19 mouse cellular contexts compared by ENCODE assay signal in the genomic region with DNA sequence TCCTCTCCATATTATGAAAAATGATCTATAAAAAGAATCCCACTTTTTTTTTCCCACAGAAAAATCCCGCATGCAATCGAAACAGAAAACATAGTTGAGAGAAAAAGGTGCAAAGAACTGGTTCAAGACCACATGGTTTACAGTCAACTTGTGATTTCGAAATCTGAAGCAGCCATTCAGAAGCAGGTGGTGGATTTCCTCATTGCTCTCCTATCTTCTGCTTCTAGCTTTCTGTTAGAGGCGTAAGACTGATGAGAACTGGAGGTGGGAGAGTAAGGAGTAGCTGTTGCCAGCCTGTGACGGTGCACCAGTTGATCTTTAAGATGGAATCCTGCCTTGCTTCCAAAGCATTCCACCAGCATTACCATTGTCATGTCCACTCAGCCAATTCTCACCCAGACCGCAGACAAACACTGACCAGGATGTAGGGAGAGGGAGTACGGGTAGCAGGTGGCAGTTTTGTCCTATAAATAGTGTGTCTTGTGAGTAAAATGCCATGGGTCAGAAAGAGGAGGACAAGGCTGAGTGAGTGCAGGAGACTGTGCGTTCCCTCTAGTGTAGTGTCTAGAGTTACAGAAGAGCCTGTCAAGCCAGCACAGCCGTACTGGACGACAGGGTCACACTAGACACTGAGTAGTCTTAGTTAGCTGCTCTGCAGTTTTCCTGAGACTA.
A peak's percentile ranks its signal among the peaks of the same experiment; 100 is the strongest.
DNase-seq lines count a peak whose midpoint lies in the region; ATAC-seq and TF ChIP-seq lines count a peak whose summit lies in the region.
"Had no signal": no experiment of that assay in that cellular context is flagged by ENCODE, and none has a peak within 500 bp of the region (broad histone marks: within the 10 kb centered on the region; RNA-seq: fewer than 3 reads in every experiment).

No protein-coding gene starts in this region.

- WGBS in intestine, embryonic 15.5 days: 74% methylated on average over 10 of the region's 10 CpGs
- 74% methylated on average over 10 of the region's 10 CpGs for WGBS in intestine, postnatal 0 days
- WGBS in heart, postnatal 0 days: 55% methylated on average over 10 of the region's 10 CpGs
- 85% methylated on average over 10 of the region's 10 CpGs for WGBS in midbrain, embryonic 16.5 days

- dilution Hi-C loops in CH12.LX (cut with MboI; ENCODE audit: extremely low pct_ligation_motif_present, extremely low pct_unique_long_range_greater_than_20kb, low sequenced_read_pairs): no loop called here

- TF ChIP-seq EP300 in CH12.LX (IDR thresholded peaks at IDR 0.05; ENCODE audit: low read length): no peak; the same call in 1 of the 2 replicates
- no peak for TF ChIP-seq EP300 in heart, postnatal 0 days (IDR thresholded peaks at IDR 0.05; ENCODE audit: low read depth)

- in situ Hi-C loops in CH12.LX (cut with MboI; ENCODE audit: low pct_ligation_motif_present, low pct_unique_long_range_greater_than_20kb, low sequenced_read_pairs): no loop called here

- no peak overlapping the region for H3K4me2 ChIP-seq in intestine, embryonic 15.5 days (replicated peaks)
- H3K4me2 ChIP-seq in intestine, postnatal 0 days (replicated peaks; ENCODE audit: low read depth): no peak overlapping the region
- peak overlapping the region; percentile 66 for H3K4me2 ChIP-seq in CH12.LX (ENCODE audit: insufficient read depth, low read depth, poor library complexity, severe bottlenecking)
- no peak overlapping the region for H3K4me2 ChIP-seq in heart, postnatal 0 days (ENCODE audit: low read depth, low read length)
- no peak overlapping the region for H3K4me2 ChIP-seq in midbrain, embryonic 16.5 days (ENCODE audit: low read length)
- H3K4me2 ChIP-seq: embryonic facial prominence, embryonic 15.5 days; neural tube, embryonic 12.5 days had no signal

- peak; percentile 88 for DNase-seq in heart, adult 11 months
- no peak for DNase-seq in heart, postnatal 36 days
- no peak for DNase-seq in CH12.LX (ENCODE audit: extremely low read depth)
- peak; percentile 30 for DNase-seq in heart, postnatal 0 days (ENCODE audit: low spot score)
- no peak for DNase-seq in Muller cell, postnatal 12 days (ENCODE audit: inconsistent ontology term)
- DNase-seq: cerebellum, adult 18-20 months; cerebellum, postnatal 25 days; kidney, adult 2 months; lung, adult 18-20 months; right cerebral cortex, adult 18-20 months had no signal

- 0 out of 2 replicates have a peak, but pooled peaks have one; percentile 28 for ATAC-seq in intestine, embryonic 15.5 days
- no peak for ATAC-seq in intestine, postnatal 0 days
- no peak for ATAC-seq in heart, postnatal 0 days (ENCODE audit: insufficient read depth, low read depth)
- no peak for ATAC-seq in midbrain, embryonic 16.5 days
- ATAC-seq: forebrain, embryonic 16.5 days; hindbrain, postnatal 0 days had no signal

- no peak for TF ChIP-seq RAD21 in CH12.LX (IDR thresholded peaks at IDR 0.05; ENCODE audit: low read depth, low read length)

- H3K27me3 ChIP-seq in intestine, embryonic 15.5 days (replicated peaks): no peaks in the 10 kb centered on the region
- no peaks in the 10 kb centered on the region for H3K27me3 ChIP-seq in intestine, postnatal 0 days (replicated peaks; ENCODE audit: control insufficient read depth, insufficient read depth, low read length)
- no peaks in the 10 kb centered on the region for H3K27me3 ChIP-seq in CH12.LX (replicated peaks)
- H3K27me3 ChIP-seq in heart, postnatal 0 days (ENCODE audit: control insufficient read depth, insufficient read depth, low read length): no peaks in the 10 kb centered on the region
- no peaks in the 10 kb centered on the region for H3K27me3 ChIP-seq in midbrain, embryonic 16.5 days (ENCODE audit: control insufficient read depth, insufficient read depth, low read depth, low read length)
- H3K27me3 ChIP-seq: embryonic facial prominence, embryonic 15.5 days; neural tube, embryonic 12.5 days had no signal

- TF ChIP-seq CTCF in intestine, postnatal 0 days (IDR thresholded peaks at IDR 0.05; ENCODE audit: low read depth): no peak
- TF ChIP-seq CTCF in CH12.LX (conservative IDR thresholded peaks at IDR 0.05 in 1 of 2, IDR thresholded peaks at IDR 0.05 in 1 of 2; ENCODE audit: low read depth in 2 of 2, low read length in 2 of 2): no peak
- TF ChIP-seq CTCF in heart, postnatal 0 days (IDR thresholded peaks at IDR 0.05; ENCODE audit: low read depth): no peak

- H3K9ac ChIP-seq in intestine, embryonic 15.5 days: no peak overlapping the region
- no peak overlapping the region for H3K9ac ChIP-seq in intestine, postnatal 0 days (ENCODE audit: low read depth, low read length)
- no peak overlapping the region for H3K9ac ChIP-seq in CH12.LX (ENCODE audit: insufficient read depth, low read depth)
- no peak overlapping the region for H3K9ac ChIP-seq in heart, postnatal 0 days (replicated peaks; ENCODE audit: low read depth, low read length)
- H3K9ac ChIP-seq in midbrain, embryonic 16.5 days (ENCODE audit: low read depth, low read length): no peak overlapping the region
- H3K9ac ChIP-seq: embryonic facial prominence, embryonic 15.5 days; neural tube, embryonic 12.5 days had no signal

- TF ChIP-seq POLR2A in CH12.LX (IDR thresholded peaks at IDR 0.05; ENCODE audit: low read depth, low read length): no peak

- no peaks in the 10 kb centered on the region for H3K9me3 ChIP-seq in intestine, embryonic 15.5 days
- no peaks in the 10 kb centered on the region for H3K9me3 ChIP-seq in intestine, postnatal 0 days (ENCODE audit: control insufficient read depth)
- no peaks in the 10 kb centered on the region for H3K9me3 ChIP-seq in CH12.LX (replicated peaks; ENCODE audit: low read length)
- H3K9me3 ChIP-seq in heart, postnatal 0 days (replicated peaks; ENCODE audit: control insufficient read depth, low read length): no peaks in the 10 kb centered on the region
- no peaks in the 10 kb centered on the region for H3K9me3 ChIP-seq in midbrain, embryonic 16.5 days (replicated peaks; ENCODE audit: control insufficient read depth, low read length, poor library complexity, severe bottlenecking)
- H3K9me3 ChIP-seq: embryonic facial prominence, embryonic 15.5 days; hindbrain, embryonic 10.5 days; midbrain, embryonic 10.5 days; neural tube, embryonic 12.5 days had no signal

- no peaks in the 10 kb centered on the region for H3K79me2 ChIP-seq in CH12.LX (replicated peaks; ENCODE audit: control insufficient read depth, extremely low read depth, insufficient read depth, poor library complexity, severe bottlenecking)

- no peaks in the 10 kb centered on the region for H3K4me1 ChIP-seq in intestine, embryonic 15.5 days (replicated peaks)
- H3K4me1 ChIP-seq in intestine, postnatal 0 days (replicated peaks; ENCODE audit: control insufficient read depth, insufficient read depth, low read length): no peaks in the 10 kb centered on the region
- 0 out of 4 replicates have a peak, but pooled peaks cover 0 to 5% of the 10 kb centered on the region in 2 experiments for H3K4me1 ChIP-seq in CH12.LX (ENCODE audit: control insufficient read depth in 1 of 2, insufficient read depth in 2 of 2)
- no peaks in the 10 kb centered on the region for H3K4me1 ChIP-seq in heart, postnatal 0 days (ENCODE audit: control insufficient read depth, insufficient read depth)
- no peaks in the 10 kb centered on the region for H3K4me1 ChIP-seq in midbrain, embryonic 16.5 days (ENCODE audit: control insufficient read depth, insufficient read depth, low read length)

- H3K27ac ChIP-seq in intestine, embryonic 15.5 days: no peak overlapping the region
- H3K27ac ChIP-seq in intestine, postnatal 0 days (ENCODE audit: low read depth, low read length): no peak overlapping the region
- H3K27ac ChIP-seq in CH12.LX (ENCODE audit: insufficient read depth, low read depth): no peak overlapping the region
- H3K27ac ChIP-seq in heart, postnatal 0 days (ENCODE audit: low read depth): no peak overlapping the region
- no peak overlapping the region for H3K27ac ChIP-seq in midbrain, embryonic 16.5 days (ENCODE audit: low read length)
- H3K27ac ChIP-seq: embryonic facial prominence, embryonic 15.5 days; hindbrain, embryonic 10.5 days; hindbrain, postnatal 0 days; midbrain, embryonic 10.5 days; neural tube, embryonic 12.5 days had no signal

- intact Hi-C loops in heart, postnatal 36 days (cut with DNase I): no loop called here

- no peak overlapping the region for H3K4me3 ChIP-seq in intestine, embryonic 15.5 days (replicated peaks)
- no peak overlapping the region for H3K4me3 ChIP-seq in intestine, postnatal 0 days (ENCODE audit: low read depth, low read length)
- peak overlapping the region in 1 of 3 experiments; percentile 18 for H3K4me3 ChIP-seq in CH12.LX (replicated peaks in 1 of 3; ENCODE audit: low read depth in 2 of 3, low read length in 2 of 3, poor library complexity in 1 of 3)
- no peak overlapping the region for H3K4me3 ChIP-seq in heart, postnatal 0 days (ENCODE audit: low read depth, low read length)
- H3K4me3 ChIP-seq in midbrain, embryonic 16.5 days (ENCODE audit: low read depth, low read length): no peak overlapping the region
- H3K4me3 ChIP-seq: embryonic facial prominence, embryonic 15.5 days; hindbrain, embryonic 10.5 days; midbrain, embryonic 10.5 days; neural tube, embryonic 12.5 days had no signal

- H3K36me3 ChIP-seq in intestine, embryonic 15.5 days: no peaks in the 10 kb centered on the region
- no peaks in the 10 kb centered on the region for H3K36me3 ChIP-seq in intestine, postnatal 0 days (ENCODE audit: control insufficient read depth, insufficient read depth)
- no peaks in the 10 kb centered on the region for H3K36me3 ChIP-seq in CH12.LX (replicated peaks in 1 of 2; ENCODE audit: control insufficient read depth in 1 of 2, insufficient read depth in 1 of 2, low read length in 1 of 2)
- H3K36me3 ChIP-seq in heart, postnatal 0 days (replicated peaks; ENCODE audit: control insufficient read depth, insufficient read depth, low read length): no peaks in the 10 kb centered on the region
- H3K36me3 ChIP-seq in midbrain, embryonic 16.5 days (ENCODE audit: control insufficient read depth, insufficient read depth, low read length): no peaks in the 10 kb centered on the region
- H3K36me3 ChIP-seq: embryonic facial prominence, embryonic 15.5 days; hindbrain, embryonic 10.5 days; midbrain, embryonic 10.5 days; neural tube, embryonic 12.5 days had no signal

TF ChIP-seq in CH12.LX, 34 proteins besides CTCF, POLR2A, EP300 and RAD21:
- TF ChIP-seq SIN3A (IDR thresholded peaks at IDR 0.05; ENCODE audit: low read length): 0 out of 2 replicates have a peak, but pooled peaks have one; percentile 22
- TF ChIP-seq MAX (IDR thresholded peaks at IDR 0.05; ENCODE audit: low read length): 0 out of 2 replicates have a peak, but pooled peaks have one; percentile 12
- no peak for TF ChIP-seq MAFK (IDR thresholded peaks at IDR 0.05; ENCODE audit: insufficient replicate concordance, low read length)

Comparison
In these comparisons a context has a peak if more than half of its experiments do, and no peak if none do; other contexts are left out.
1. DNase-seq: peak in heart, adult 11 months (single experiment) and heart, postnatal 0 days (single experiment); none in heart, postnatal 36 days (0 of 2), CH12.LX (single experiment) and Muller cell, postnatal 12 days (single experiment).